Mouse (Mus musculus): Measurements from ENCODE around the gene Bcdin3d. TPM values are rescaled to one million over a fixed set of nuclear protein-coding genes. Genes with fewer than 3 reads are reported as not detected.

Bcdin3d gene
- polyA plus RNA-seq, 1 experiment from 2014 or later: 15.1 TPM

GRCm38 (mm10) chr15:99445567-99445966, 29.0 kb downstream of the Bcdin3d start:
- Histone ChIP-seq H3K4me3 (ENCODE audit: low read depth, low read length) (no peak overlapping the region), H3K4me2 (ENCODE audit: low read depth, low read length) (no peak overlapping the region), H3K9ac (replicated peaks; ENCODE audit: low read length) (no peak overlapping the region), H3K9me3 (replicated peaks; ENCODE audit: control insufficient read depth, low read length) (no peaks in the 10 kb centered on the region), H3K4me1 (ENCODE audit: control insufficient read depth, insufficient read depth, low read length) (peaks cover under 1% of the 10 kb centered on the region; the same call in 1 of the 2 replicates), H3K27me3 (ENCODE audit: control insufficient read depth, insufficient read depth, low read length) (no peaks in the 10 kb centered on the region), H3K27ac (replicated peaks; ENCODE audit: low read depth, low read length) (no peak overlapping the region), H3K36me3 (replicated peaks; ENCODE audit: control insufficient read depth, insufficient read depth, low read depth, low read length) (no peaks in the 10 kb centered on the region; the same call in 1 of the 2 replicates)
- WGBS: 54% methylated on average over 6 of the region's 6 CpGs
- ATAC-seq (replicated peaks; ENCODE audit: insufficient number of reproducible peaks, low FRiP score, low TSS enrichment, low read depth) (no peak), DNase-seq (ENCODE audit: low spot score) (no peak)

- Histone ChIP-seq H3K4me2 (ENCODE audit: low read depth, low read length) (no peak overlapping the region), H3K9me3 (replicated peaks; ENCODE audit: control insufficient read depth, low read length) (no peaks in the 10 kb centered on the region), H3K36me3 (replicated peaks; ENCODE audit: control insufficient read depth, insufficient read depth, low read depth, low read length) (no peaks in the 10 kb centered on the region; the same call in 1 of the 2 replicates), H3K9ac (replicated peaks; ENCODE audit: low read length) (no peak overlapping the region), H3K27me3 (ENCODE audit: control insufficient read depth, insufficient read depth, low read length) (no peaks in the 10 kb centered on the region), H3K27ac (replicated peaks; ENCODE audit: low read depth, low read length) (no peak overlapping the region), H3K4me3 (ENCODE audit: low read depth, low read length) (no peak overlapping the region), H3K4me1 (ENCODE audit: control insufficient read depth, insufficient read depth, low read length) (peaks cover 3% of the 10 kb centered on the region; the same call in 1 of the 2 replicates)
- 66% methylated on average over 7 of the region's 7 CpGs for WGBS
- ATAC-seq (replicated peaks; ENCODE audit: insufficient number of reproducible peaks, low FRiP score, low TSS enrichment, low read depth) (no peak), DNase-seq (ENCODE audit: low spot score) (no peak)
Observed at GRCm38 (mm10) chr15:99442358-99442757, 32.2 kb downstream of the Bcdin3d start.

- Histone ChIP-seq H3K9me3 (replicated peaks; ENCODE audit: control insufficient read depth, low read length) (no peaks in the 10 kb centered on the region), H3K27me3 (ENCODE audit: control insufficient read depth, insufficient read depth, low read length) (no peaks in the 10 kb centered on the region), H3K27ac (replicated peaks; ENCODE audit: low read depth, low read length) (no peak overlapping the region), H3K9ac (replicated peaks; ENCODE audit: low read length) (no peak overlapping the region; the same call in 1 of the 2 replicates), H3K36me3 (replicated peaks; ENCODE audit: control insufficient read depth, insufficient read depth, low read depth, low read length) (no peaks in the 10 kb centered on the region; the same call in 1 of the 2 replicates), H3K4me2 (ENCODE audit: low read depth, low read length) (no peak overlapping the region), H3K4me3 (ENCODE audit: low read depth, low read length) (no peak overlapping the region), H3K4me1 (ENCODE audit: control insufficient read depth, insufficient read depth, low read length) (peaks cover 3% of the 10 kb centered on the region; the same call in 1 of the 2 replicates)
- 68% methylated on average over 8 of the region's 8 CpGs for WGBS
- ATAC-seq (replicated peaks; ENCODE audit: insufficient number of reproducible peaks, low FRiP score, low TSS enrichment, low read depth) (no peak), DNase-seq (ENCODE audit: low spot score) (no peak)
Observed at GRCm38 (mm10) chr15:99440816-99441457, 33.6 kb downstream of the Bcdin3d start.

- ATAC-seq (replicated peaks; ENCODE audit: insufficient number of reproducible peaks, low FRiP score, low TSS enrichment, low read depth): 0 out of 2 replicates have a peak, but pooled peaks have one; percentile 60
Observed at GRCm38 (mm10) chr15:99440112-99440815, 34.3 kb downstream of the Bcdin3d start.

GRCm38 (mm10) chr15:99438966-99439698, 35.4 kb downstream of the Bcdin3d start:
- Histone ChIP-seq H3K9ac (replicated peaks; ENCODE audit: low read length) (no peak overlapping the region), H3K27me3 (ENCODE audit: control insufficient read depth, insufficient read depth, low read length) (no peaks in the 10 kb centered on the region), H3K4me2 (ENCODE audit: low read depth, low read length) (no peak overlapping the region), H3K4me1 (ENCODE audit: control insufficient read depth, insufficient read depth, low read length) (peaks cover 3% of the 10 kb centered on the region; the same call in 1 of the 2 replicates), H3K9me3 (replicated peaks; ENCODE audit: control insufficient read depth, low read length) (no peaks in the 10 kb centered on the region), H3K36me3 (replicated peaks; ENCODE audit: control insufficient read depth, insufficient read depth, low read depth, low read length) (no peaks in the 10 kb centered on the region; the same call in 1 of the 2 replicates), H3K27ac (replicated peaks; ENCODE audit: low read depth, low read length) (no peak overlapping the region), H3K4me3 (ENCODE audit: low read depth, low read length) (no peak overlapping the region)
- 76% methylated on average over 8 of the region's 8 CpGs for WGBS
- ATAC-seq (replicated peaks; ENCODE audit: insufficient number of reproducible peaks, low FRiP score, low TSS enrichment, low read depth) (no peak), DNase-seq (ENCODE audit: low spot score) (no peak)

More at GRCm38 (mm10) chr15:99440112-99440815, 34.3 kb downstream of the Bcdin3d start:
- H3K4me2 ChIP-seq (ENCODE audit: low read depth, low read length): no peak overlapping the region
- peaks cover 3% of the 10 kb centered on the region; the same call in 1 of the 2 replicates for H3K4me1 ChIP-seq (ENCODE audit: control insufficient read depth, insufficient read depth, low read length)
- 89% methylated on average over 1 of the region's 2 CpGs for WGBS
- no peaks in the 10 kb centered on the region for H3K27me3 ChIP-seq (ENCODE audit: control insufficient read depth, insufficient read depth, low read length)
- no peaks in the 10 kb centered on the region; the same call in 1 of the 2 replicates for H3K36me3 ChIP-seq (replicated peaks; ENCODE audit: control insufficient read depth, insufficient read depth, low read depth, low read length)
- no peak overlapping the region for H3K27ac ChIP-seq (replicated peaks; ENCODE audit: low read depth, low read length)
- DNase-seq (ENCODE audit: low spot score): no peak
- H3K9me3 ChIP-seq (replicated peaks; ENCODE audit: control insufficient read depth, low read length): no peaks in the 10 kb centered on the region
- H3K4me3 ChIP-seq (ENCODE audit: low read depth, low read length): no peak overlapping the region
- no peak overlapping the region for H3K9ac ChIP-seq (replicated peaks; ENCODE audit: low read length)

GRCm38 (mm10) chr15:99433913-99434312, 40.6 kb downstream of the Bcdin3d start:
- H3K27ac ChIP-seq (replicated peaks; ENCODE audit: low read depth, low read length): no peak overlapping the region

GRCm38 (mm10) chr15:99433081-99433718, 41.3 kb downstream of the Bcdin3d start:
- 90% methylated on average over 16 of the region's 16 CpGs for WGBS
- H3K4me1 ChIP-seq (ENCODE audit: control insufficient read depth, insufficient read depth, low read length): no peaks in the 10 kb centered on the region

More at GRCm38 (mm10) chr15:99433913-99434312, 40.6 kb downstream of the Bcdin3d start:
- H3K4me2 ChIP-seq (ENCODE audit: low read depth, low read length): no peak overlapping the region
- H3K9me3 ChIP-seq (replicated peaks; ENCODE audit: control insufficient read depth, low read length): no peaks in the 10 kb centered on the region
- no peak overlapping the region for H3K4me3 ChIP-seq (ENCODE audit: low read depth, low read length)
- 83% methylated on average over 12 of the region's 12 CpGs for WGBS
- H3K9ac ChIP-seq (replicated peaks; ENCODE audit: low read length): no peak overlapping the region
- no peaks in the 10 kb centered on the region for H3K27me3 ChIP-seq (ENCODE audit: control insufficient read depth, insufficient read depth, low read length)
- ATAC-seq (replicated peaks; ENCODE audit: insufficient number of reproducible peaks, low FRiP score, low TSS enrichment, low read depth) (no peak), DNase-seq (ENCODE audit: low spot score) (no peak)
- no peaks in the 10 kb centered on the region for H3K4me1 ChIP-seq (ENCODE audit: control insufficient read depth, insufficient read depth, low read length)
- H3K36me3 ChIP-seq (replicated peaks; ENCODE audit: control insufficient read depth, insufficient read depth, low read depth, low read length): peaks cover under 1% of the 10 kb centered on the region

More at GRCm38 (mm10) chr15:99433081-99433718, 41.3 kb downstream of the Bcdin3d start:
- Histone ChIP-seq H3K4me3 (ENCODE audit: low read depth, low read length) (no peak overlapping the region), H3K27ac (replicated peaks; ENCODE audit: low read depth, low read length) (no peak overlapping the region), H3K27me3 (ENCODE audit: control insufficient read depth, insufficient read depth, low read length) (no peaks in the 10 kb centered on the region), H3K9ac (replicated peaks; ENCODE audit: low read length) (no peak overlapping the region), H3K9me3 (replicated peaks; ENCODE audit: control insufficient read depth, low read length) (no peaks in the 10 kb centered on the region), H3K36me3 (replicated peaks; ENCODE audit: control insufficient read depth, insufficient read depth, low read depth, low read length) (peaks cover 2% of the 10 kb centered on the region; the same call in 1 of the 2 replicates), H3K4me2 (ENCODE audit: low read depth, low read length) (no peak overlapping the region)
- DNase-seq (ENCODE audit: low spot score) (no peak), ATAC-seq (replicated peaks; ENCODE audit: insufficient number of reproducible peaks, low FRiP score, low TSS enrichment, low read depth) (no peak)
